Mouse (Mus musculus): ENCODE results near the gene Ltc4s.

Ltc4s gene

DNA sequence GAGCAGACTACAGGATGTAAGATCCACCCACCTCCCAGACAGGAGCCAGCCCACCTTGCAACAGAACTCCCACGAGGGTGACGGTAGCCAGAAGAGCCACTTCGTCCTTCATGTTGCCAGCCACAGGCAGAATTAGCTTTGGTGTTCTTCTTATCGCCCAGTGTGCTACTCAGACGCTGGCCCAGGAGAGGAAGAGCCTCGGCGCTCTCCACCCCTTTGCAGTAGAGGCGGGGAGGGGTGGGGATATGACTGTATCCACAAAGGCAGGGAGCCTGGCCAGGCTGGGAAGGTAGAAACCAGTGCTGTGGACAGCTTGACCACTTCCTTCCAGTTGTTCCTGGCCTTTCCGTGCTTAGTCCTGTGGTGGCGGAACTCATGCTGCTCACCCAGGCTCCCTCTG, at the start of gene Ltc4s:
Gene Ltc4s (minus strand): TSS at position 293 of the 400 bp plus-strand sequence.
- in situ Hi-C loops (cut with MboI; ENCODE audit: low pct_unique_long_range_greater_than_20kb in 1 of 2, low sequenced_read_pairs in 2 of 2, unreplicated experiment in 1 of 2) = no loop called here

DNA sequence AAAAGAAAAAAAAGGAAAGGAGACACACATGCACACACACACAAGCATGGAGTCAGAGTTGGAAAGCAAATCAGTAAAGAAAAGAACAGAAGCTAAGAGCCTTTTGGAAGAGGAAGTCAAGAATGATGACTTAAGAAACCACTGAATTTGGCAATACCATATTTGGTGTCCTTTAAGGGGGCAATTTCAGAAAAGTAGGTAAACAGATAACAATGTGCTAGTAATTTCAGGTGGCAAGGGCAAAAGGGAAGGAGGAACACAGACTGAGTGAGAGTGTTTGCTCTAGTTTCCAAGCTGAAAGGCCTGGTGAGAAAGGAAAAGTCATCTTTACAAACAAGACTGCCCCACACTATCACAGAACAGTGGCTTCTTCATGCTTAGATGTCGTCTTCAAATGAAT, 48.0 kb upstream of the Ltc4s start:
- in situ Hi-C loops (cut with MboI; ENCODE audit: low pct_unique_long_range_greater_than_20kb in 1 of 2, low sequenced_read_pairs in 2 of 2, unreplicated experiment in 1 of 2) = no loop called here

DNA sequence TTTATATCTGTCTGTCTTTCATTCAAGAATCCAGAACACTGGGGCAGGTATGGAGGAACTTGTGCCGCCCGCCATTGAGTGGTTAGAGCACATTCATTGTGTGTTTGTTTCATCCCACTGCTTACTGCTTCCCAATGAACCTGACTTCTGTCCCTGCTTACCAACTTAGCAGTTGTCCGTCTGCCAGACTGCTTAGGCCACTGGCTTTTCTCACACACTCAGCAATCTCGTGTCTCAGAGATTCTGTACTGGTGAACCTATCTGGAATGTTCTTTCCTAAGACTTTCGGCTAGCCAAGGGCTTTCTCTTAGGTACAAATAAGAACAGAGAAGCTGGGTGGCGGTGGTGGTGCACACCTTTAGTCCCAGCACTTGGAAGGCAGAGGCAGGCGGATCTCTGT, 47.3 kb upstream of the Ltc4s start:
- in situ Hi-C loops (cut with MboI; ENCODE audit: low pct_unique_long_range_greater_than_20kb in 1 of 2, low sequenced_read_pairs in 2 of 2, unreplicated experiment in 1 of 2) = no loop called here

DNA sequence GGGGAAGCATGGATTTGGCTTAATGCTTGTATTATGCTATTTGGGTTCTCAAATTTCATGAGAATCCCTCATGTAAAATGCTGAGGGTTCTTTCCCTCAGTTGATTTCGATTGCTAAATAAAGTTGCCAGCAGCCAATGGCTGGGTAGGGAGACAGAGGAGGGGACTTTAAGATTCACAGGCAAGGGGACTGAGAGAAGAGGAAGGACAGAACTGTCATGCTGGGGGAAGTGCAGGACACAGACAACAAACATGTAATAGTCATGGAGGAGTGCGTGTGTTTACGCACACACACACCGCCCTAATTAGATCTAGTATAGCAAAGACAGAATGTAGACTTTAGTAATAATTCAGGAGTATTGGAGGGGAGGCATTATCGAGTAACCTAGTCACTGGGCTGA, 46.8 kb upstream of the Ltc4s start:
- in situ Hi-C loops (cut with MboI; ENCODE audit: low pct_unique_long_range_greater_than_20kb in 1 of 2, low sequenced_read_pairs in 2 of 2, unreplicated experiment in 1 of 2) = no loop called here

DNA sequence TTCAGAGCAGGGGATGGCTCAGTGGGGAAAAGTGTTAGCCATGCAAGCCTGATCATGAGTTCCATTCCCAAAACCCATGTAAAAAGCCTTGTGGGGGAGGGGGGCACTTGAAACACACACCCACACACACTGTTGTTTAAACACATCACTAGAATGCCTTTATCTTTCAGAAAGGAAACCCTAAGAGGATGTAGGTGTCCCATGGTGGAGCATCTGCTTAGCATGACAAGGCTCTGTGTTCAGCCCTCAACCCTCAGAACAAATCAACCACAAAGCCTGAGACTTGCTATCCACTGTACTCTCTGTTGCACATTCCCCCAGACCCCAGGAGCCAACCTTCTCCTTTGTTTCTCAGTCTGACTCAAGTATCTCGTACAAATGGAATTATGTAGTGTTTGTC, 41.6 kb upstream of the Ltc4s start:
- in situ Hi-C loops (cut with MboI; ENCODE audit: low pct_unique_long_range_greater_than_20kb in 1 of 2, low sequenced_read_pairs in 2 of 2, unreplicated experiment in 1 of 2) = no loop called here

DNA sequence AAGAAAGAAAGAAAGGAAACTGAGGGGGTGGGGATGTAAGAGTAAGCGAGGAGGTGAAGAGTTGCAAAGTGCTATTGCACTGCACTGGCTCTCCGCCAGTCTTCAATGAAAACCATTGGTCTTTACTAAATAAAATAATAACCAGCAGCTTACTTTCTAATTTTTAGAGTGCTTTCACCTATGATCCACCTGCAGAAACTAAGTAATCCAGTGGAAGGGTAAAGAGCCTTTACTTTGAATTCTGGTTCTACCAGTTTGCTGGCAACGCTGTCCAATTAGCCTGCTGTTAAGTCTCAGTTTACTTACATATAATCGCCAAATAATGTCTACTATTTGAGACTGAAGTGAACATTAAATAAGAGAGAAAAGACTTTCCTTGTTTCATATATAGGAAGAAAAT, 40.6 kb upstream of the Ltc4s start:
- in situ Hi-C loops (cut with MboI; ENCODE audit: low pct_unique_long_range_greater_than_20kb in 1 of 2, low sequenced_read_pairs in 2 of 2, unreplicated experiment in 1 of 2) = no loop called here

DNA sequence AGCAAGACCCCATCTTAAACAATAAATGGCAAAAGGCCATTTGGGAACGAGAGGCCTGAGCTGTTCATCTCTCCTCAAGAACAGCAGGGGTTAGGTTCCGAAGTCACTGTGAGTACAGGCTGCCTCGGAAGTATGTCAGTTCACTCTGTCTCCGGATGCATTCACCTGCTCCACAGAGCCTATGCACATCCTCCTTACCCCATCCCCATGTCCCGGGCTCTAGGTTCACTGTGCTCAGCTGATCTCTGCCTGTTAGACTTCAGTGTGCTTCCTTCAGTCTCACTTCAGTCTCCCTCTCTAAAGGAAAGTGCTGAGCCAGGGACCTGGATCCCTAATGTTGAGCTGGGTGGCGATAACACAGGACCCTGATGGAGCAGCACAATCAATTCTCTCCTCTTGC, 39.3 kb upstream of the Ltc4s start:
- in situ Hi-C loops (cut with MboI; ENCODE audit: low pct_unique_long_range_greater_than_20kb in 1 of 2, low sequenced_read_pairs in 2 of 2, unreplicated experiment in 1 of 2) = no loop called here

DNA sequence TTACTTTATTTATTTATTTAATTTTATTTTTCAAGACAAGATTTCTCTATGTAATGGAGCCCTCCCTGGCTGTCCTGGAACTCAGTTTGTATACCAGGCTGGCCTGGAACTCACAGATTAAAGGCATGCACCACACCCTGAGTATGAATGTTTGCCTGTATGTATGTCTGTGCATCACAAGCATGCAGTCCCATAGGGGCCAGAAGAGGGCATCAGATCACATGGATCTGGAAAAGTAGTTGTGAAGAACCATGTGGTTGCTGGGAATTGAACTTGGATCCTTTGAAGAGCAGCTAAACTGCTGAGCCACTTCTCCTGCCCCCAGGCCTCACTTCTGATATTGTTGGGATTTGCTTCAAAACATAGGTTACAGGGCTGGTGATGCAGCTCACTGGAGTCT, 38.6 kb upstream of the Ltc4s start:
- in situ Hi-C loops (cut with MboI; ENCODE audit: low pct_unique_long_range_greater_than_20kb in 1 of 2, low sequenced_read_pairs in 2 of 2, unreplicated experiment in 1 of 2) = no loop called here

DNA sequence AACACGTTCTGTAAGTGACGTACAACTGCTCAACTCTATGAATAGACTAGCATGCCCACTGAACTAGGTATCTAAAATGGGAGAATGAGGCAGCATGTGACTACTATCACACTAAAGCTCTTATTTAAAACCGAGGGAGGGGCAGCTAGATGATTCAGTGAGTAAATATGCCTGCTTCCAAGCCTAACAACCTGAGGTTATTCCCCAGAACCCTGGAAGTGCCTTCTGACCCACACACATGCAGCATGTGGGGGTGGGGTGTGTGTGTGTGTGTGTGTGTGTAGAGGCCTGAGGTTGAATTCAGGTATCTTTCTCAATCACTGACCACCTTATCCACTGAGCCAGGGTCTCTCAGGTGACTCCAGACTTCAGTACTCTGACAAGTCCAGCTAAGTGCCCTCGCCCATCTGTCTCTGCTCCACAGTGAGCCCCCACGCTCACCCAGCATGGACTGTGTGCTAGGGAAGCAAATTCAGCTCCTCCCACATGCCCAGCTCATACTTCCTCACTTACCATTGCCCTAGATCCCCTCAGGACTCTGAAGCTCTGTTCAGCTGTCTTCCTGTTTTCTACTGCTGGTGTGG, 37.2 kb upstream of the Ltc4s start:
- in situ Hi-C loops (cut with MboI; ENCODE audit: low pct_unique_long_range_greater_than_20kb in 1 of 2, low sequenced_read_pairs in 2 of 2, unreplicated experiment in 1 of 2) = no loop called here

DNA sequence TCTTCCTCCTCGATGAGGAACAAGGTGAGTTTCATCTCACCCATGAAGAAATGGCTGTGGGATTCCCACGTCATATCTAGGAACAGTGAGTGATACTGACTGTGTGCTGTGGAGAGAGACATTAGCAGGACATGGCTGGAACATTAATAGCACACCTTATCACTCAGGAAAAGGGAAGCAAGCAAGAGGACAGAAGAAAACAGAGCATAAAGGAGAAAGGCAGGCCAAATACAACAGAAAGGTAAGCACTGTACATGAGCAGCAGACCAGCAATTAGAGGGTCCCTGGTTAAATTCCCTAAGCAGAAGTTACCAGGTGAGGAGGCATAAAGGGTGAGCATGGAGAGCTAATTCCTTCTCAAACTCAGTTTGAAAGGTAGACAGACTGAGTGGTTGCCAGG, 36.7 kb upstream of the Ltc4s start:
- in situ Hi-C loops (cut with MboI; ENCODE audit: low pct_unique_long_range_greater_than_20kb in 1 of 2, low sequenced_read_pairs in 2 of 2, unreplicated experiment in 1 of 2) = no loop called here

DNA sequence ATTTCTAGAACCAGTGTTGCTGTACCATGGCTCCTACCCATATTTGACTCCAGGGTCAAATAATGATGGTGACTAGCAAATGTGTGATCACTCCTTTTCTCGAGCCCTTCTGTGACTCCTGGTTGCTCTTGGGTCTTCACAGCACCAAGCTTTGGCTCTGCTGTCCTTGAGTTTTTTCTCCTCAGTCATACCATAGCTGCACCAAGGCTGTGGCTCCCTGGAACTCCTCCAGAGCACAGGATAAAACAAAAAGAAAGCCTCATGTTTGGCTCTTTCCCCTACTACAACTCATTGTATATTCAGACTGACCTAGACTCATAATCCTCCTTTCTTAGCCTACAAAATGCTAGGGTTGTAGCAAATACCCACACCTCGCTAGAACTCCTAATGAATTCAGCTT, 34.4 kb upstream of the Ltc4s start:
- in situ Hi-C loops (cut with MboI; ENCODE audit: low pct_unique_long_range_greater_than_20kb in 1 of 2, low sequenced_read_pairs in 2 of 2, unreplicated experiment in 1 of 2) = no loop called here

DNA sequence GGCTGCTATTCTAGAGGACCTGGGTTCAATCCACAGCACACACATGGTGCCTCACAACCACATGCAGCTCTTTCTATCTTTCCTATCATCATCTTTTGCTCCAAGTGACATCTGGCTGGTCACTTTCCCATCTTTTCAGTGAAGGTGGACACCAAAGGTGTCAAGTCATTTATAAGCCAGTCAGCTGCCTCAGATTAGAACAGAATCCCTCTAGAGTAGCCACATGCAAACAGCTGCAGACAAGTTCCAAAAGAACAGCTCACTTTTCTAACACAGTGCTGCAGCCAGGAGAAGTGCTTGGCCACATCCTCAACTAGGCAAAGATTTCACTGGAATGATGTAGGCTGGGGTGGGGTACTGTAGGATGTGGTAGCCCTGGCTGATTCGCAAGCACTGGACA, 31.5 kb upstream of the Ltc4s start:
- in situ Hi-C loops (cut with MboI; ENCODE audit: low pct_unique_long_range_greater_than_20kb in 1 of 2, low sequenced_read_pairs in 2 of 2, unreplicated experiment in 1 of 2) = no loop called here

DNA sequence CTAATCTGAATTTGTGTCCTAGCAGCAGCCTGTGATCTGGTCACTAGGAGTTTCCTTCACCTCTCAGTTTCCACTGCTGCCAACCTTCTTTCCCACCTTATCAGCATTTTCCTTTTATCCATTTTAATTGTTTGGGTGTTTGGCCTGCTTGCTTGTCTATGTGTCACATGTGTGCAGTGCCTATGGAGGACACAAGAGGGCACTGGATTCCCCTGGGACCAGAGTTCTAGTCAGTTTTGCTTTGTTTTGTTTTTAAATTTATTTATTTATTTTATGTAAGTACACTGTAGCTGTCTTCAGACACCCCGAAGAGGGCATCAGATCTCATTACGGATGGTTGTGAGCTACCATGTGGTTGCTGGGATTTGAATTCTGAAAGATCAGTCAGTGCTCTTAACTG, 30.7 kb upstream of the Ltc4s start:
- in situ Hi-C loops (cut with MboI; ENCODE audit: low pct_unique_long_range_greater_than_20kb in 1 of 2, low sequenced_read_pairs in 2 of 2, unreplicated experiment in 1 of 2) = no loop called here

DNA sequence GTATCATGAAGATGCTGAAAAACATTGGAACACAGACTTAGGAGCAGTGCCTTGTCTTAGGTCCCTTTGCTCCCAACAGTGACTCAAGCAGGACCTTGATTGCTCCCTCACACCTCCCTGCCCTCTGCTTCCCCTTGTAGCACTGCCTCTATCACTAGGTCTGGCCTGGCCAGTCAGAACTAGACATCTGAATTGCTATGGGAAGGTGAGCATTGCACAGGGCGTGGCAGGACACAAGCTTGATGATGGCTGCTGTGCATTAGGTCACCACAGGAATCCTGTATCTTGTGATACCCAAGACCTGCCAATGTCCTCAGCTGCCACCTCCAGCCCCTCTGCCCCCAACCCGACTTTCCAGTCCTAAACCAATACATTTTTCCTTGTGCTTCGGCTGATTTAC, 28.6 kb upstream of the Ltc4s start:
- in situ Hi-C loops (cut with MboI; ENCODE audit: low pct_unique_long_range_greater_than_20kb in 1 of 2, low sequenced_read_pairs in 2 of 2, unreplicated experiment in 1 of 2) = no loop called here

DNA sequence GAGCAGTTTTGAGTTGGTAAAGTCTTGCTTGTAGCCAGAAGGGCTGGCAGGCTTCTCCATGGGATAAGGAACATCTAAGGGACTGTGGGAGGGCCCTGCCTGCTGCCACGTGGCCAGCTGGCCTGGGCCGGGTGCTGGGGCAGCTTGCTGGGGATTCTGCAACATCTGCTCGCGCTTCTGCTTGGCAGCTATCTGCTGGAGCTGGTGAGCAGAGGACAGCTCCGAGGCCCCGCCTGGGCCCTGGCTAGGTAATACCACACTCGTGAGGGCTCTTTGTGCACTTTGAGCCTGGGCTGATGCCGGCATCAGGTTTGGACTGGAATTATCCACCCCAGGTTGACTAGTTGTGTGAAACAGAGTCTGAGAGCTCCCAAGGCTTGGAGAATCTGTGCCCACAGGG, 27.5 kb upstream of the Ltc4s start:
- in situ Hi-C loops (cut with MboI; ENCODE audit: low pct_unique_long_range_greater_than_20kb in 1 of 2, low sequenced_read_pairs in 2 of 2, unreplicated experiment in 1 of 2) = no loop called here

DNA sequence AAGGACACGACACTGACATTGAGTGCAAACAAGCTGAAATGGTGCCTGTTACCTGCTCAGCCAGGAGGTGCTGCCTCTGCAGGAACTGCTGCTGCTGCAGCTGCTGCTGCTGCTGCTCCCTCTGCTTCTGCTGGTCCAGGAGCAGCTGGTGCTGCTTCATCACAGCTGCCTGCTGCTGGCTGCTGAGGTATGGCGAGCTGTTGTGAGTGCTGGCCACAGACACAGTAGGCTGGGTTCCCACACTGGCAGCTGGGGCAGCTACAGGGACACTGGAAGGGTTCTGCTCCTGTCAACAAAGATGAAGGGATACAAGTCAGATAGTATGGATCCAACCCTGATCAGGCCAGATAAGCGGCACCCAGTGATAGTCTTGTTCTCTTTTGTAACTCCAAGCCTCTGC, 24.8 kb upstream of the Ltc4s start:
- in situ Hi-C loops (cut with MboI; ENCODE audit: low pct_unique_long_range_greater_than_20kb in 1 of 2, low sequenced_read_pairs in 2 of 2, unreplicated experiment in 1 of 2) = no loop called here

DNA sequence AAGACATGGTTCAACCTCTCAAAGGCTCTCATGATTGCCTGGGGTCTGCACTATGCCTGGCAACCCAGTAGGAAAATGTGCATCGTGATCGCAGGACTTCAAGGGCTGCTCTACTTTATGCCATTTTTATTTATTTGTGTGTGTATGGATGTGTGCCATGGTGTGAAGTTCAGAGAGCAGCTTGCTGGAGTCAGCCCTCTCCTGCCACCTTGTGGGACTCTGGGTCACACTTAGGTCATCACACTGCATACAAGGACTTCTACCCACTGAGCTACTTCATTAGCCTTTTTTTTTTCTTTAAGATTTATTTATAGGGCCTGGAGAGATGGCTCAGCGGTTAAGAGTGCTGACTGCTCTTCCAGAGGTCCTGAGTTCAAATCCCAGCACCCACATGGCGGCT, 23.6 kb upstream of the Ltc4s start:
- in situ Hi-C loops (cut with MboI; ENCODE audit: low pct_unique_long_range_greater_than_20kb in 1 of 2, low sequenced_read_pairs in 2 of 2, unreplicated experiment in 1 of 2) = no loop called here

DNA sequence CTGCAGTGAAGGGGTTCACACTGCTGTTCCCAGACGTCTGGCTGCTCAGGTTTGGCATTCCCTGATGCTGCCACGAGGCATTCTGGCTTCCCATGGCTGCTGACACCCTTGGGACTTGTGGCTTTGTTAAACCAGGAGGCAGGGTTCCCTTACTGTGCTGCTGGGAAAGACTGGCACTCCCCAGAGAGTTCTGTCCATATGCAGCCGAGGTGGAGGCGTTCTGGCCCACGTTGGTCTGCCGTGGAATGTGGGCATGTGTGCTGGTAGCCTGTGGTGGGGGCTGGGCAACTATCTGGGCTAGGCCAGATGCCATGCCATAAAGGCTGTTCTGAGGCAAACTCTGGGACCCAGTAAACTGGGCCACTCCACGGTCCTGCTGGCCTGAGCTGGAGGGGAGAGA, 19.9 kb upstream of the Ltc4s start:
- in situ Hi-C loops (cut with MboI; ENCODE audit: low pct_unique_long_range_greater_than_20kb in 1 of 2, low sequenced_read_pairs in 2 of 2, unreplicated experiment in 1 of 2) = no loop called here

DNA sequence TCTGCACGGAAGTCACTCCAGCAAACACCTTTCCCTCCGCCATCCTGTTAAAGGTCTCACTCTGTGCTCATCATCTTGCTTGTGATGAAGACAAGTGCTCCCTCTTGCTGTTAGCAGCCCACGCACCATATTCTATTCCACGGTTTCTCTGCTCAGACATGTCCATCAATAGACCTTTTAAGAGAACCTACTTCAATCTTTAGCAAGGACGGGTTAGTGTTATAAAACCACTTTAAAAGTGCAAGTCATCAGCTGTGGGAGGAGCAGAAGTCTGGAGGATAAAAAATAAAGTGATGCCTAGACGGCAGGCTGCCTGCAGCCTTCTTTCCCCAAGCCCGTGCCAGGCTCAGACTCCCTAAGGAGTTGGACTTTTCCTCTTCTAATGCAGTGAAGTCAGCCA, 18.2 kb upstream of the Ltc4s start:
- in situ Hi-C loops (cut with MboI; ENCODE audit: low pct_unique_long_range_greater_than_20kb in 1 of 2, low sequenced_read_pairs in 2 of 2, unreplicated experiment in 1 of 2) = no loop called here

DNA sequence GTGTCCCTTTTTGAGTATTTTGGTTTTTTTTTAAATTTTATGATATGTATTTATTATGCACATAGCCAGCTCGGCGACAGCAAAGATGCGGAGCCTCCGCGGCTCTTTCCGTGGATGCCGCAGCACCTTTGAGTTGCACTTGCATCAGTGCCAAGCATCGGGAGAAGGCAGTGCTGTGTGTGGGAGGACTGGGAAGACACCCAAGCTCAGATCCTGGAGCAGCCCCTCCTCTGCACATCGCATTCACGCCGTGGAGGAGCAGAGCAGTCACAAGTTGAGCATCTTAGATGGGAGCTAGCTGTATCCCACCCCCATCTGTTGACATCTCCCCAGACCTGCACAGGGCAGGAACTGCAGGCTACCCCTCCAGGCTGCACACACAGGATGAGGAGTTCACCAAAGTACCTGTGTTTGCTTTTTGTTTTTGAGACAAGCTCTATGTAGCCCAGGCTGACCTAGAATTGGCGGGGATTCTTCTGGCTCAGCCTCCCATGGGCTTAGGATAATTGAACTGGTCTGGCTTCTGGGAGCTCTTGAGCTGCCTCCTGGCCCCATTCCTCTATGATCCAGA, 15.7 kb upstream of the Ltc4s start:
- in situ Hi-C loops (cut with MboI; ENCODE audit: low pct_unique_long_range_greater_than_20kb in 1 of 2, low sequenced_read_pairs in 2 of 2, unreplicated experiment in 1 of 2) = no loop called here

DNA sequence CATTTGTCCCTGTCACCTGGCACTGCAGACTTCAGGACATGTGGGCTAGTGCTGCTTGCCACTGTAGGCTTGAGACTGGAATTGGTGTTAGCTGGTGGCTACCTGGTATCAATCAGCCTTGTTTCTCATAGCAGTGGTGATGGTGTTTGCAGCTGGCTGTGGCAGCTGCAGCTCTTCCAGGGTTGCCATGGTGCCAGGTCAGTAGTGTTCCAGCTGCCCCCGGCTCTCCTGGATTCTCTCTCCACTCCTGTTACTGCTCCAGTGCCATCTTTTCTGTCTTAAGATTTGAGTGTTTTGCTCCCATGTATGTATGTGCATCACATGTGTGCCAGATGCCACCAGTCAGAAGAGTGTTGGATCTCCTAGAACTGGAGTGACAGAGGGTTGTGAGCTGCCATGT, 15.0 kb upstream of the Ltc4s start:
- in situ Hi-C loops (cut with MboI; ENCODE audit: low pct_unique_long_range_greater_than_20kb in 1 of 2, low sequenced_read_pairs in 2 of 2, unreplicated experiment in 1 of 2) = no loop called here

All from mouse embryonic stem cell (cell line).